Mouse (Mus musculus) hindbrain, embryonic 14.5 days (tissue): Measurements from ENCODE around the gene Gm21985. TPM values are rescaled to one million over a fixed set of nuclear protein-coding genes. Genes with fewer than 3 reads are reported as not detected.
A peak's percentile ranks its signal among the peaks of the same experiment; 100 is the strongest.

ENCODE experiments used
- ATAC-seq: fragments of 200-750 bp; cut with Nextera tagmentation; 2 replicates; pipeline ENCODE4 v1.8.0; 2017; ENCODE audit warnings: moderate number of reproducible peaks, mild to moderate bottlenecking, moderate TSS enrichment, moderate library complexity; ENCODE audit not compliant: low FRiP score
- DNase-seq: peaks from one replicate; pipeline ENCODE4 v3.0.0-alpha.2; 2015; ENCODE audit warnings: low spot score
- H3K27ac ChIP-seq: fragments of 300-500 bp; sonication (generic); 2 replicates; pipeline ENCODE4 v1.5.1; 2014; ENCODE audit warnings: mild to moderate bottlenecking, moderate library complexity
- H3K27me3 ChIP-seq: fragments of 300-500 bp; sonication (generic); 2 replicates; pipeline ENCODE4 v1.6.1; 2014; ENCODE audit warnings: mild to moderate bottlenecking, low read length, mixed read lengths; ENCODE audit not compliant: control insufficient read depth, insufficient read depth
- H3K36me3 ChIP-seq: fragments of 300-500 bp; sonication (generic); replicated peaks from 2 replicates; pipeline ENCODE4 v1.6.1; 2014; ENCODE audit not compliant: control insufficient read depth, insufficient read depth
- H3K4me1 ChIP-seq: fragments of 300-500 bp; sonication (generic); replicated peaks from 2 replicates; pipeline ENCODE4 v1.6.1; 2014; ENCODE audit warnings: antibody characterized with exemption, low read length, mixed read lengths; ENCODE audit not compliant: control insufficient read depth, insufficient read depth
- H3K4me2 ChIP-seq: fragments of 300-500 bp; sonication (generic); replicated peaks from 2 replicates; pipeline ENCODE4 v1.6.1; 2014; ENCODE audit warnings: mild to moderate bottlenecking, moderate library complexity
- H3K4me3 ChIP-seq: fragments of 300-500 bp; sonication (generic); replicated peaks from 2 replicates; pipeline ENCODE4 v1.5.1; 2014; ENCODE audit warnings: mild to moderate bottlenecking, low read length
- H3K9ac ChIP-seq: fragments of 300-500 bp; sonication (generic); 2 replicates; pipeline ENCODE4 v1.6.1; 2014
- H3K9me3 ChIP-seq: fragments of 300-500 bp; sonication (generic); 2 replicates; pipeline ENCODE4 v1.6.1; 2016; ENCODE audit warnings: low read length; ENCODE audit not compliant: control insufficient read depth
- WGBS: fragments of 180-500 bp; shearing (Covaris S2); extraction: QIAGEN DNeasy Blood & Tissue Kit; methylation state at CpG from one replicate; pipeline ENCODE4 v1.1.7; 2014; 5-methylcytosine and 5-hydroxymethylcytosine counted together
- polyA plus RNA-seq: library from polyadenylated mRNA; unstranded; fragments of >200 nt; fragmentation: Nextera tagmentation; extraction: Ambion mirVana; gene quantifications from 2 replicates; pipeline ENCODE4 v1.2.1, GENCODE M21; 2014

The Gm21985 gene
- polyA plus RNA-seq, 1 experiment from 2014 or later, result not detected

- Histone ChIP-seq H3K9ac (peak within 1 kb of the TSS; percentile 71), H3K27ac (peak within 1 kb of the TSS; percentile 79), H3K36me3 (no peaks in the 10 kb centered on the region), H3K4me3 (peak within 1 kb of the TSS; percentile 72), H3K27me3 (no peaks in the 10 kb centered on the region), H3K4me1 (peaks cover 27% of the 10 kb centered on the region), H3K4me2 (peak within 1 kb of the TSS; percentile 80), H3K9me3 (no peaks in the 10 kb centered on the region)
- peak; percentile 71 for ATAC-seq
- DNase-seq, result peak; percentile 96
- WGBS, result under 1% methylated on average over 36 of the region's 36 CpGs
These were observed 4.1 kb upstream of the Gm21985 start, which contains the start of gene Nop10 for GRCm38 (mm10) chr2:112261748-112262653. Gene Nop10 (plus strand): TSS chr2:112261926.

DNA sequence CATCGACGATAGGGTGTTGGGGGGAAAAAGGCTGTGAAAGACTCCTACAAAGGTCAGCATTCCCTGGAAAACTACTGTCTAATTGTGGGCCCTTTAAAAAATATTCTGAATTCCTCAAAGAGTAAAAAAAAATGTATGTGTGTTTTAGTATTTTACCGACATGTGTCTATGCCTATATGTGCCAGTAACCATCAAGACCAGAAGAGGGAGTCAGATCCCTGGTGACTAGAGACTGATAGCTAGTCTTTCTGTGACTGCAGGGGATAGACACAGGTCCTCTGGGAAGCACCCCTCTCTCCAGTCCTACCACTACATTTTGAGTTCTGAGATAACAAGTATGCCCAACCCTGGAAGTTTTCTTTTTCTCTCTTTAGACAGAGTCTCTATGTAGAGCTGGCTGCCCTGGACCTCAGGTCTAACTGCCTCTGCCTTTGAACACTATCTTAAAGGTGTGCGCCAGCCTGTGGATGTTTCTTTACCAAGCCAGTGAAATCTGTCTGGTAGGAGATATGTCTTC, 3.3 kb upstream of the Gm21985 start:
- no peak for DNase-seq
- H3K4me1 ChIP-seq, result peaks cover 35% of the 10 kb centered on the region
- H3K36me3 ChIP-seq, result no peaks in the 10 kb centered on the region
- peak overlapping the region; percentile 80 for H3K4me2 ChIP-seq
- WGBS, result 37% methylated on average over 4 of the region's 4 CpGs
- peak overlapping the region; percentile 79; the same call in 1 of the 2 replicates for H3K27ac ChIP-seq
- no peaks in the 10 kb centered on the region for H3K9me3 ChIP-seq
- no peak for ATAC-seq
- H3K27me3 ChIP-seq, result no peaks in the 10 kb centered on the region
- peak overlapping the region; percentile 71; the same call in 1 of the 2 replicates for H3K9ac ChIP-seq
- peak overlapping the region; percentile 72 for H3K4me3 ChIP-seq

DNA sequence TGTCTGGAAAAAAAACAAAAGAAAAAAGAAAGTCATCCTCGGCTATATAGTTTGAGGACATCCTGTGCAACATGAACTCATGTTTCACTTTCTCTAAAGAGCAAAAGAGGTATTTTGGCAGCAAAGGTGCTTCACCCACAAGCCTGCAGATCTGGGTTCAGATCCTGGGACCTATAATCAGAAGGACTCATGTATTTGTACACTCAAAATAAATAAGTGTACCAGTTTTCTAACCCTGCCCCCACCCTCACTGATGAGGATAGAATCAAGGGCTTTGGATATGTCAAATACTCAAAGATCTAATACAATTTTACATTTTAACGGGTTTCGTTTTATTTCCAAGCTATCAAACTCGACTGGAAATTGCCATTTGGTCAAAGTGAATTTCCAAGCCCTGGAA, 1.8 kb upstream of the Gm21985 start:
- no peaks in the 10 kb centered on the region for H3K27me3 ChIP-seq
- no peaks in the 10 kb centered on the region for H3K36me3 ChIP-seq
- H3K9me3 ChIP-seq, result no peaks in the 10 kb centered on the region
- WGBS, result 84% methylated on average over 4 of the region's 4 CpGs
- H3K4me3 ChIP-seq, result no peak overlapping the region
- DNase-seq (no peak), ATAC-seq (no peak)
- H3K4me2 ChIP-seq, result 0 out of 2 replicates have a peak overlapping the region, but pooled peaks have one; percentile 95
- H3K9ac ChIP-seq, result no peak overlapping the region
- no peak overlapping the region for H3K27ac ChIP-seq
- peaks cover 45% of the 10 kb centered on the region for H3K4me1 ChIP-seq

DNA sequence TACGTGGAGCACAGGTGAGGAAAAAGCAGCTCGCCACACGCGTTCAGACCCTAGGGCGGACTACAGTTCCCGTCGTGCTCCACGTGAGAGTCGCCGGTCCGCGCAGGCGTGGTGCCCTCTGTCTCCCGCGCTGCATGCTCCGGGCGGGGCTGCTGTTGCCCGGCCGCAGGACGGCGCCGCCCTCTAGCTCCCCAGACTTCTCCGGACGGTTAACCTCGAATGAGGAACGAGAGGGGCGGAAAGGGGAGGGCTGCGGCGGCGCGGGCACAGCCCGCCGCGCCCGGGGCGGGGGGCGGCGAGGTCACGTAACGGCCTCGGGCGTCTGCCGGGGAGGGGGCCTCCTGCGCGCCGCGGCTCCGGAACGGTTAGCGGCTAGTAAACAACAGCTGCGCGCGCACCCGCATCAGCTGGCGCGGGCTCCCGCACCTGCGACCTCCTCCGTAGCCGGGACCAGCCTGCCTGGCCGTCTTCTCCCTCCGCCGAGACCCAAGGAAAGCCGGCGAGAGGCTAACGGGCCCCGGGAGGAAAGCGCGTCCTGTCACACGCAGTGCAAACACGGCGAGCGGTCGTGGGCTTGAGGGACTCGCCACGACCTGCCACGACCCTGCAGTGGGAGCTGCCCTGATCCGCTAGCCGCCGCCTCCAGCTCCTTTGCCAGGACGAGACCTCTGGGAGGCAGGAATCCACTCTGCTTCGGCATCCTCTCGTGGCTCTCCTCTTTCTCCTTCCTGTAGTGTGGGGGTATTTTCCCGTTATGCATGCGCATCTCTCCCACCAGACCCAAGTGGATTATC, 469 bp upstream of the Gm21985 start, which contains the start of gene Slc12a6:
Gene Slc12a6, plus strand, starts transcription at position 378 of the 794 bp plus-strand sequence.
- H3K4me1 ChIP-seq, result peaks cover 56% of the 10 kb centered on the region
- ATAC-seq (peak; percentile 95), DNase-seq (peak; percentile 84)
- peak within 1 kb of the TSS; percentile 87 for H3K9ac ChIP-seq
- peak within 1 kb of the TSS; percentile 95 for H3K4me2 ChIP-seq
- no peaks in the 10 kb centered on the region for H3K27me3 ChIP-seq
- no peaks in the 10 kb centered on the region for H3K36me3 ChIP-seq
- under 1% methylated on average over 60 of the region's 85 CpGs for WGBS
- no peaks in the 10 kb centered on the region for H3K9me3 ChIP-seq
- H3K27ac ChIP-seq, result peak within 1 kb of the TSS; percentile 94
- peak within 1 kb of the TSS; percentile 78 for H3K4me3 ChIP-seq

GRCm38 (mm10) chr2:112266780-112267179, 666 bp downstream of the Gm21985 start:
- Histone ChIP-seq H3K27me3 (no peaks in the 10 kb centered on the region), H3K9me3 (no peaks in the 10 kb centered on the region), H3K4me2 (peak overlapping the region; percentile 95), H3K4me3 (peak overlapping the region; percentile 78), H3K27ac (peak overlapping the region; percentile 94; the same call in 1 of the 2 replicates), H3K36me3 (no peaks in the 10 kb centered on the region), H3K4me1 (peaks cover 62% of the 10 kb centered on the region), H3K9ac (peak overlapping the region; percentile 87)
- DNase-seq, result no peak
- 36% methylated on average over 10 of the region's 10 CpGs for WGBS
- no peak for ATAC-seq

DNA sequence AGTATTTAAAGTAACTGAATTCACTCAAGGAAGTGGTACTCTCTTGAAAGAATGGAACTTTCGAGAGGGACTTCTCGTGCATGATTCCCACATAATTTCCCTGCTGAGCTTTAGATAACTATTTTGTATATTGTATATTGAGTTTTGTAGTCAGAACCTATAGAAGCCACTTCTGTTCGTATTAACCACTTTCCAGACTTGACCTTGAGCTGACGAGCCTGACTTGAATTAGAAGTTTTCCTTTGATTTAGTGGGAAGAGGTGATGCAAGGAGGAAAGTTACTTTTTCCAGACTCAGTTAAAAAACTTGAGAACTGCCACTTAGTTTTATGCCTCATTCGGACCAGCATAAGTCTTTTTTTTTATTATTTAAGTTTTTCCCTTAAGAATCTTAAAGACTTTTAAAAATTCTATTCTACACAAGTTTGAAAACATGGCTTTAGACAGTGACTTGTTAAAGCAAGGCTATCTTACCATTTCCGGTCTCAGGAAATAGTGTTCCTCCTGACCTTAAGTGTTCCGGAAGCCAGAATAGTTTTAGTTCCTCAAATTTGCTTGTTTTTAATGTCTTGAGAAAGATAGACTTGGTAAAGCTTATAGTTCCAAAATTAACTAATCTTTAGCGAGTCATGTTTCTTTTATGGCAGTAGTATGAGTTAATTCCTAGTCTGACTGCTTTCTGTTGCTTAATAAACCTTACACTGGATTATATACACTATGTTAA, 1.6 kb downstream of the Gm21985 start:
- H3K9me3 ChIP-seq, result no peaks in the 10 kb centered on the region
- no peaks in the 10 kb centered on the region for H3K27me3 ChIP-seq
- no peak overlapping the region for H3K27ac ChIP-seq
- peak overlapping the region; percentile 87; the same call in 1 of the 2 replicates for H3K9ac ChIP-seq
- H3K36me3 ChIP-seq, result no peaks in the 10 kb centered on the region
- peak overlapping the region; percentile 95 for H3K4me2 ChIP-seq
- peak overlapping the region; percentile 78 for H3K4me3 ChIP-seq
- ATAC-seq (no peak), DNase-seq (no peak)
- 80% methylated on average over 8 of the region's 8 CpGs for WGBS
- peaks cover 58% of the 10 kb centered on the region for H3K4me1 ChIP-seq

DNA sequence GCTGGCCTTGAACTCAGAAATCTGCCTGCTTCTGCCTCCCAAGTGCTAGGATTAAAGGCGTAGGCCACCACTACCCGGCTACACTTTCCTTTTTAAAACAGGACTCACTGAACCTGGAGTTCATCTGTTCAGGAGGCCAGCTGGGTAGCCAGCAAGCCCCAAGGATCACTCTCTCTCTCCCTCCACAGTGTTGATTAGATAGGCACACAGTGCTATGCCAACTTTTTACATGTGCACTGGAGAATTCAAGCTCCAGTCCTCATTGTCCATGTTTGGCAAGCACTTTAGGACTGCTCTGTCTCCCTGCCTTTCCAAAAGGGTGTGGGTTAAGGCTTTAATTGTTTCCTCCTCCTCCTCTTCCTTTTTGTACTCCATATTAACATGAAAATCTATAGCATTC, 3.9 kb downstream of the Gm21985 start:
- H3K4me1 ChIP-seq, result peaks cover 47% of the 10 kb centered on the region
- no peak for DNase-seq
- WGBS, result 92% methylated on average over 2 of the region's 2 CpGs

GRCm38 (mm10) chr2:112272909-112273308, 6.8 kb downstream of the Gm21985 start:
- ATAC-seq (no peak), DNase-seq (no peak)
- H3K4me3 ChIP-seq, result no peak overlapping the region
- no peaks in the 10 kb centered on the region for H3K27me3 ChIP-seq
- no peaks in the 10 kb centered on the region for H3K9me3 ChIP-seq
- no peaks in the 10 kb centered on the region for H3K36me3 ChIP-seq
- 100% methylated on average over 2 of the region's 2 CpGs for WGBS
- H3K4me1 ChIP-seq, result peaks cover 26% of the 10 kb centered on the region
- H3K4me2 ChIP-seq, result no peak overlapping the region
- no peak overlapping the region for H3K9ac ChIP-seq
- no peak overlapping the region for H3K27ac ChIP-seq

More for the DNA sequence above, 3.9 kb downstream of the Gm21985 start:
- Histone ChIP-seq H3K4me3 (no peak overlapping the region), H3K4me2 (peak overlapping the region; percentile 25), H3K27ac (no peak overlapping the region), H3K27me3 (no peaks in the 10 kb centered on the region), H3K9me3 (no peaks in the 10 kb centered on the region), H3K9ac (no peak overlapping the region), H3K36me3 (no peaks in the 10 kb centered on the region)
- no peak for ATAC-seq
